Mouse (Mus musculus): ENCODE measurements around the gene Ccdc27.

Ccdc27 gene

GRCm38 (mm10) chr4:154042577-154042976, at the start of gene Ccdc27:
TSS of gene Ccdc27 (minus strand) at chr4:154042677.
- DNase-seq, result no peak

- no peak for DNase-seq
These were observed 48.9 kb upstream of the Ccdc27 start for GRCm38 (mm10) chr4:154091356-154091755.

DNA sequence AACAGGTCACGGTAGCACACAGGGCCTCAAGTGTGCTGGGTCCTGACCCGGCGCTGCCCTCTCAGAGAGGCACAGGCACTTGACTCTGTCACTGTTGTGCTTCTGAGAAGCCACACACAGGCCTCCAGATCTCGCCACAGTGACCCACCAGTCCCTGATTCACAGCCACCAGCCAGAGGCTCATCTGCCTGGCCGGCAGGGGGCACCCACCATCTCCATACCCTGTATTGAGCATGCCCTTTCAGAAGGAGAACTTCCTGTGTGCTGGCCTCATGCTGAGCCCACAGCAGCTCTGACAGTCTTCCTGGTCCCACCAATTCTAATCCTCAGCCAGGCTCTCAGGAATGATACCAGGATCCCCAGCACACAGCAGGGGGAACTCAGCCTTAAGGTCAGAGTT, 46.7 kb upstream of the Ccdc27 start:
- DNase-seq, result peak; percentile 36

DNA sequence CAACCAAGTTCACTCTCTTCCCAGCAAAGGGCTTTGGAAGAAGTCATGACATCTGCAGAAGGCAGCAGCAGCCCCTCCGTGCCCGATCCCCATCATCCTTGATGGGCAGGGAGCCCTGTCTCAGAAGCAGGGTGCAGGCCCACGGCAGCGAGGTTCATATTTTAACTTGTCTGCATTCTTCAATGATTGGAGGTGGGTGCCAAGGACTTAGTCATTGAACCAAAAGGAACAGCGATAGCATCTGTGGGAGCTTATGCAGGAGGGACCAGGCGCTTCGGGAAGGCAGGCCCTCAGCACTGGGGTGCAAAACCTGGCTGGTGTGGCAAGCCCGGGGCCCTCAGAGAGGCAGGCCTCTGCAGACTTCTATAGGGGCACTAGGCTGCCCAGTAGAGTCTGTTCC, 44.0 kb upstream of the Ccdc27 start:
- DNase-seq, result no peak

- no peak for DNase-seq
These were observed 43.4 kb upstream of the Ccdc27 start for GRCm38 (mm10) chr4:154085856-154086255.

GRCm38 (mm10) chr4:154081974-154082373, 39.5 kb upstream of the Ccdc27 start:
- no peak for DNase-seq

GRCm38 (mm10) chr4:154081021-154081420, 38.5 kb upstream of the Ccdc27 start:
- DNase-seq, result peak; percentile 61

GRCm38 (mm10) chr4:154080211-154080610, 37.7 kb upstream of the Ccdc27 start:
- DNase-seq, result no peak

- no peak for DNase-seq
These were observed 29.5 kb upstream of the Ccdc27 start for GRCm38 (mm10) chr4:154071941-154072340.

DNA sequence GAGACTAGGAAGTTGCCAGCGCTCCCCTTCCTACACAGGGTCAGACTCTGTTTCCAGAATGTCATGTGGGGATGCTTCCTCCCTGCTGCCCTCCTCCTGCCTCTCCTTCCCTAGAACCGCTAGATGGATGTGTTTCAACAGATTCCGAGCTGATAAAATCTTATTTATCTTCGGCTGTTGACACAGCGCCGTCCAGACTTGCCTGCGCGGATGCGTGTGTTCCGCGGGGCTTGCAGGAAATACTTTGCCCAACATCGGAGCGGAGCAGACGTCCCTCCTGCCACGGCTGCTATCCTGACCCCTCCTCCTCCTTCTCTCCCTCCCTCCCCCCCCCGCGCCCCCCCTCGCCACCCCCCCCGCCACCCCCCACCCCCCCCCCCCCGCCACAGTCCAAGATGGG, 29.0 kb upstream of the Ccdc27 start:
- no peak for DNase-seq

DNA sequence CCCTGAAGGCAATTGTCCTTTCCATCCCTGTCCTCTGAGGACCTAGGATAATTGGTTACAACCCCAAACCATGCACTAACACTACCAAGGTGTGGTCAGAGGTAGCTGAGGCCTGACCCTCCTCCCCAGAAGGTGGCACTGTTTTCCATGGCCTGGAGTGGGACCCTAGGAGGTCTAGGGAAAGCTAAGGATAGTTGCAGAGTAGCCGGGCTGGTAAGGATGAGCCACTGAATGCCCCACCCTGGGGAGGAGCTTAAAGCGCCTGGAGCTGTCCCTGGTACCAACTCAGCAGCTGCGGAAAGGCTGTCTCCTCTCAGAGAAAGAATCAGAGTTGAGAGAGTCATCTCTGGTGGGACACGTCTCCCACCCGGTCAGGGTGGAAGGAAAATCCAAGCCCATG, 28.4 kb upstream of the Ccdc27 start:
- DNase-seq, result peak; percentile 34

DNA sequence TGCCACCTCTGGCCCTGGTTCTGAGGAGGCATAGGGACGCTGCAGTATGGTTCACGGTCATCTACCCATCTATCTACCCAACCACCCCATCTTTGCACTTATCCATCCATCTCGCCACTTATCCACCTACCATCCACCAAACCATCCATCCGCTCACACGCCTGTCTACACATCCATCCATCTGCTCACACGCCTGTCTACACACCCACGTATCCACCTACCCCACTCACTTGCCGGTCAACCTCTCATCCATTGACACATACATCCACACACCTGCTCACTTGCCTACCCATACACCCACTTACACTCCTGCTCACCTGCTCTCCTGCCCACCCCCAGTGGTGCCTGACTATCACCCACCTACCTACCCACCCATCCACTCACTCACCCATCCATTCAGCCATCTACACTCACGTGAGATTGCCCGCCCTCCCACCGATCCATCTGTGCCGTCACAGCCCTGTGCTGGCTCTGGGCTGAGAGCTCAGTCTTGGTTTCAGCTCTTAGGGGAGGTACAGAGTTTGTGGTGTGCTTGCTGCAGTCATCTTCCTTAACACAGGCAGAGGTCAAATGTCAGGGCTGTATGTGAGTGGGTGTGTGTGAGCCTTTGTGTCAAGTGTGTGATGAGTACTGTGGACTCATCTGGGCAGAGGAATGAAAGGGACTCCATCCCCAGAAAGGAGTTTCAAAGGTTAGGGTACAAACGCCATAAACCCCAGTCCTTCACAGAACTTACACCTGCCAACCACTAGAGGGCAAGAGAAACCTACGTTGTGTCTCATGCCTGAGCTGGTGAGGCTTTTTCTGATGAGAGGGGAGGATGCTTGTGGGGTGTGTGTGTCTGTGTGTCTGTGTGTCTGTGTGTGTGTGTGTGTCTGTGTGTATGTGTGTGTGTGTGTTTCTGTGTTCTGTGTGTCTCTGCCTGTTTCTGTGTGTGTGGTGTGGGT, 22.6 kb upstream of the Ccdc27 start:
- peak; percentile 15 for DNase-seq

GRCm38 (mm10) chr4:154057696-154058095, 15.2 kb upstream of the Ccdc27 start:
- DNase-seq, result no peak

- DNase-seq, result no peak
These were observed 14.2 kb upstream of the Ccdc27 start for GRCm38 (mm10) chr4:154056661-154057060.

DNA sequence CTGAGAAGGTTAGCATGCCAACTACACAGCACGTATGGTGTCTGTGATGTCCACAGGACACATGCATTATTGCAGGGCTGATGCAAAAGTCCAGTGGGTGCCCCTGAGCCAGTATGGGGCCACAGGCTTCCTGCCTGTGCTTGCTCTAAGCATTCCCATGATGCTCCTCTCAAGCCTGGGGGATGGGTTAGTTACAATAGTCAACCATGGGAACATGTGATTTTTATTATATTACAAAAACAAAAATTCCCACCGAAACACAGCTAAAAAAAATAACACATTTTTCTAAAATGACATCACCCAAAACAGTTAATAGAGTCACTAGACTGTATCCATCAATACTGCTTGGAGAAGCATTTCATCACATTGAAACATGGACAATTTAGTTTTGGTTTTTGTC, 13.6 kb upstream of the Ccdc27 start:
- DNase-seq, result no peak

DNA sequence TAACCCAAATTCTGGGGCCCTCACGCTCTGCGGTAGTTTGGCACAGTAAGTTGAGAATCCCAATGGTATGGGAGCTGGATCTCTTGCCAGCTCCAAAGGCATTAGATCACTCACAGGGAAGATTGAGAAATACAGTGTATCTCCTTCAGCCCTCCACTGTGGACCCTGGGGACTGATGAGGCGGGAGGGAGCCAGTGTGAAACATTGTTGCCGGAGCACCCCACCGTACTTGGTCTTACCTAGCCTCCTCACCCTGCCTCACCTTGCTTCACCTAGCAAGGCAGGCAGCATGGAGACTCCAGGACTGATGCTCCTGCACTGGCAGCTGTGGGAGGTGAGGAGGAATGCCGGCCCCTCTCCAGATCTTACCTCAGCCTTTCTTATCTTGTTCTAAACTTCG, 13.0 kb upstream of the Ccdc27 start:
- DNase-seq, result no peak

GRCm38 (mm10) chr4:154053065-154053464, 10.6 kb upstream of the Ccdc27 start:
- DNase-seq, result no peak

GRCm38 (mm10) chr4:154051401-154051800, 8.9 kb upstream of the Ccdc27 start:
- DNase-seq, result no peak

- no peak for DNase-seq
These were observed 3.4 kb upstream of the Ccdc27 start for GRCm38 (mm10) chr4:154045837-154046236.

GRCm38 (mm10) chr4:154037123-154037522, 5.4 kb downstream of the Ccdc27 start:
- no peak for DNase-seq

- DNase-seq, result peak; percentile 63
These were observed 13.8 kb downstream of the Ccdc27 start for GRCm38 (mm10) chr4:154028646-154029045.

- DNase-seq, result no peak
These were observed 14.4 kb downstream of the Ccdc27 start for GRCm38 (mm10) chr4:154028066-154028465.

GRCm38 (mm10) chr4:154026441-154026761, 16.1 kb downstream of the Ccdc27 start:
- no peak for DNase-seq

DNA sequence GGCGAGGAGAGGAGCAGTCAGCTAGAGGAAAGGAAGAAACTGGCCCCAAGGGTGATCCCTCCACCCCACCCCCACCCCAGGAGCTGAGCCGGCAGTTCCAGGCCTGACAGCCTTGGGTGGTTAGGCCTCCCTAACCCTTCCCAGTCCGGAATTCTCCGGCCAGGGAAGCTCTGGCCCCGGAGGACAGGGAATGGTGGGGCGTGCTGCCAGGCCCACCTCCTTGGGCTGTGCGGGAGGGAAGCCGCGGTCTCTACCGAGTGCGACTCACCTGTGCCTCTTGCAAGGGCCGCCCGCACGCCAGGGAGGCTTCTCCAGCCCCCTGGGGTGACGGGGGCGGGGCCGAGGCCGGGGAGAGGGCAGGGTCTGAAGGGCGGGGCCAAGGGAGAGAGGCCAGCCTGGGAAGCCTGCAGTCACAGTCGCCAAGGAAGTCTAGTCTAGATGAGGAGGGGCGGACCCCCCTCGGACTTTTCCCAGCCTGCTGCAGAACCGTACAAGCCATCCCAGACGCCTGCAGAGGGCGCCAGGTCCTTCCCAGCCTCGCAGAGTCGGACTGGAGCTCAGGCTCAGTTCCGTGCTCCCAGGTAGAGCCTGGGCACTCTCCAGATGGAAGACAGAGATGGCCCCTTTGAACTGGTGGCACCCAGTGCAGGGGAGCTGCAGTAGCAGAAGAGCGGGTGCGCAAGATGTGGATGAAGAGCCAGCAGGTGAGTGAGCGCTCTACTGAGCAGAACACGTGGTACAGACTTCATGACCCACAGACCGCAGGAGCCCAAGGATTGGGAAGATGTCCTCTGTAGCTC, 16.6 kb downstream of the Ccdc27 start, which contains the start of gene Smim1:
Smim1 (minus strand) TSS at position 590 of the 800 bp plus-strand sequence.
- DNase-seq, result peak; percentile 95
